Mouse (Mus musculus): ENCODE measurements around the gene Ppp2r5e. TPM values are rescaled to one million over a fixed set of nuclear protein-coding genes. Genes with fewer than 3 reads are reported as not detected.

Ppp2r5e gene
- polyA plus RNA-seq, 1 experiment from 2014 or later: 24.0 TPM

GRCm38 (mm10) chr12:75612711-75613110 is 16.7 kb upstream of the Ppp2r5e start:
- Histone ChIP-seq H3K4me1 (no peaks in the 10 kb centered on the region), H3K27me3 (0 out of 2 replicates have a peak, but pooled peaks cover 3% of the 10 kb centered on the region), H3K4me3 (no peak overlapping the region), H3K9ac (no peak overlapping the region), H3K4me2 (no peak overlapping the region), H3K27ac (no peak overlapping the region), H3K9me3 (replicated peaks) (no peaks in the 10 kb centered on the region), H3K36me3 (ENCODE audit: poor library complexity, severe bottlenecking) (no peaks in the 10 kb centered on the region)
- WGBS: 82% methylated on average over 7 of the region's 7 CpGs
- peak; percentile 24; the same call in 1 of the 2 replicates for ATAC-seq

DNA sequence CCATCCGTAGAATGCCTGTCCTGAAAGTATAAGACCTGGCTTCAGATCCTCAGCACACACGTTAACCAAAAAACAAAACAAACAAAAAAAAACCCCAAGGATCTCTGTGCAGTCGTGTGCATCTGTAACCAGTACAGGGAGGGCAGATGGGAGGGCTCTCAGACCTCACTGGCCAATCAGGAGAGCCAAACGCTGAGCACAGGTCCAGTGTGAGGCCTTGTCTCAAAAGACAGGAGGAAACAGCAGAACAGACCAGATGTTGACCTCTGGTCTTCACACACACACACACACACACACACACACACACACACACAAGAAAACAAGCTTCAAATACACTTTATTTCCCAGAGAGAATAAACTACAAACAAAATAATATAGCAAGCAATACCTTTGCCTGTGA is 3.4 kb upstream of the Ppp2r5e start:
- Histone ChIP-seq H3K4me3 (no peak overlapping the region), H3K4me2 (no peak overlapping the region), H3K9me3 (replicated peaks) (no peaks in the 10 kb centered on the region), H3K27me3 (no peaks in the 10 kb centered on the region), H3K4me1 (peaks cover 2% of the 10 kb centered on the region), H3K27ac (no peak overlapping the region), H3K9ac (no peak overlapping the region), H3K36me3 (ENCODE audit: poor library complexity, severe bottlenecking) (no peaks in the 10 kb centered on the region)
- no peak for ATAC-seq
- 20% methylated on average over 4 of the region's 4 CpGs for WGBS

DNA sequence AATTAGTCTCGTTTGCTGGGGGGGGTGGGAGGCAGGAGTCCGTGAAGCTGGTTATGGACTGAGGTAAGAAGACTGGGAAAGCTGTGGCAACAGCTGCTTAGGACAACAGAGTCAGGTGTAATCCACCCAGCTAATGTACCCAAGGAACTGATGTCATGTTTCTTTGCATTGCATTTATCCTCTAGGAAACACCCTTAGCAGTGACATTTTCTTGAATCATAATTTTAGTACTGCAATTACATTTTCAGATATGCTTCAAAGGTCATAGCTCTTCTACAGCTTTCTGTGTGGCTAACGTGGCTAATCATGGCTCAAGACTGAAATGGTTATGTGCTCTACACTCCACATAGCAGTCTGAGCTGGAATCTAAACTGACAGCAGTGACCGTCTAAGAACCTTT is 2.9 kb upstream of the Ppp2r5e start:
- H3K9me3 ChIP-seq (replicated peaks): no peaks in the 10 kb centered on the region
- no peak overlapping the region for H3K27ac ChIP-seq
- no peak overlapping the region for H3K9ac ChIP-seq
- H3K4me2 ChIP-seq: no peak overlapping the region
- no peak for ATAC-seq
- no peak overlapping the region for H3K4me3 ChIP-seq
- no peaks in the 10 kb centered on the region for H3K27me3 ChIP-seq
- no peaks in the 10 kb centered on the region for H3K36me3 ChIP-seq (ENCODE audit: poor library complexity, severe bottlenecking)
- peaks cover 7% of the 10 kb centered on the region for H3K4me1 ChIP-seq
- 60% methylated on average over 4 of the region's 4 CpGs for WGBS

DNA sequence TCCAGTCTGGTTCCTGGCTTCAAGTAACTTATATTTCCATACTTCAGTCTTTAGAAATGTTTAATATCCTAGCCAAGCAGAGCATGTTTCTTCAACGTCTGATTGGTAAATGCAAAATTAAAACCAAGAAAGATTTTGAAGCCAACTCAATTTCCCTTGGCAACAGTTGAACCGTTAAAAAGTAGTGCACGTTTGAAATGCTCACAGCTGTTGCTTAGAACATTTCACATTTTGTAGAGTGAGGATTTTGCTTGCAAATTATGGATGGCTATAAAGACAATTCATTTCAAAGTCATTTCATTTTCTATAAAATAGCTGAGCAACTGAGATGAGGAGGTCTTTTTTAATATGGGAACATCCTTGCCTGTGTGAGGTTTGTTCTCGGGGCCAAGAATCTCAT is 1.7 kb upstream of the Ppp2r5e start:
- H3K4me3 ChIP-seq: no peak overlapping the region
- no peak for ATAC-seq
- no peaks in the 10 kb centered on the region for H3K27me3 ChIP-seq
- H3K9ac ChIP-seq: no peak overlapping the region
- H3K36me3 ChIP-seq (ENCODE audit: poor library complexity, severe bottlenecking): peaks cover 7% of the 10 kb centered on the region
- H3K9me3 ChIP-seq (replicated peaks): no peaks in the 10 kb centered on the region
- WGBS: 89% methylated on average over 4 of the region's 4 CpGs
- no peak overlapping the region for H3K27ac ChIP-seq
- peaks cover 19% of the 10 kb centered on the region for H3K4me1 ChIP-seq
- H3K4me2 ChIP-seq: no peak overlapping the region

DNA sequence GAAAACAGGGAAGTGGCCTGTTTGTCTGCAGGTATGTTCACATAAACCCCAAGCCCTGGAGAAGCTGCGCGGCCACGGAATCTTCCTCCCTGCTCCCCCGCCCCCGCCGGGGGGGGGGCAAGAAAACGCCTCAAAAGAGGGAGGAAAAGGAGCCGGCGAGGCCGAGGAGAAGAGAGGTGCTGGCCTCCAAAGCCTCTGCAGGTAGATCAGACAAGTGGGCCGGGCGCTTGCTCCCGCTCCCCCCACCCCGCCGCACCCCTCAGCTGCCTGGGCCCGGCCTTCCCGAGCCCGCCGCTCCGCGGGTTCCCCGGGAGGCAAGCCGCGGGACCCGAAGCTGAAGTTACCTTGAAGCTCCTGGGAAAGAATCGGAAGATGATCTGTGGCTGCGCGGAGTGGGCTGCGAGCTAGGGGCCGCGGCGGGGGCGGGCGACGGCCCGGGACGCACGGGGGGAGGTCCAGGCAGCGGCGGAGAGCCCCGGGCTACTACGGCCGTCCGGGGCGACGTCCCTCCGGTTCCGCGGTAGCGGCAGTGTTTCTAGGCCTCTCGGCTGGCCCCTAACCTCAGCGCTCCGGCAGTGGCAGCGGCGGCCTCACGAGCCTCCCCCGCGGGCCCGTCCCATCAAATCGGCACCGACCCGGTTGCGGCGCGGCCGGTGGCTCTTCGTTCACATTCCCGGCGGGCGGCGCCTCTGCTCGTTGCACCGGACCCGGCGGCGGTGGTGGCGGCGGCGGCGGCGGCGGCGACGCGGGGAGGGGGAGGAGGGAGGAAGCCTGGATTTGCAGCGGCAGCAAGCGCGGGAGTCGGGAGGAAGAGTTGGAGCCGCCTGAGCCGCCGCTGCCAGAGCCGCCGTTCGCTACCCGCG is 523 bp downstream of the Ppp2r5e start:
- Histone ChIP-seq H3K4me3 (peak overlapping the region; percentile 100), H3K27ac (peak overlapping the region; percentile 98), H3K36me3 (ENCODE audit: poor library complexity, severe bottlenecking) (peaks cover 23% of the 10 kb centered on the region), H3K4me1 (peaks cover 20% of the 10 kb centered on the region), H3K4me2 (peak overlapping the region; percentile 83), H3K27me3 (no peaks in the 10 kb centered on the region), H3K9me3 (replicated peaks) (no peaks in the 10 kb centered on the region), H3K9ac (peak overlapping the region; percentile 99)
- WGBS: under 1% methylated on average over 52 of the region's 97 CpGs
- peak; percentile 16; the same call in 1 of the 2 replicates for ATAC-seq

DNA sequence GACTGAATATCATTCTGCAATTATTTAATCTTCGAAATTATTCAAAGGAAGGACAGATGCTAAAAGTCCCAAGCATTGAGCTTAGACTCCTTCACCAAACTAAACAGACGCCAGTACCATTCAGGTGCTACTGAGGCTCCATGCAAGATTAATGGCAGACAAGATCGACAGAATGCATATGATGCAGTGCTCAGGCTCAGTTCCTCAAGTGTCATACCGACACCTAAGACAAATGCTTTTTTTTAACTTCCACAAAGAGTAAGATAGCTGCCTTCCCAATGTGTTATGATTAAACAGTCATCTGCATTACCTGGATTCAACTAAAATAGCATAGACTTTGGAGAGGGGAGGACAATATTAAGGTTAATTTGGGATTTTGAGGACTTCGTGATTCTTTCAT is 1.6 kb downstream of the Ppp2r5e start:
- Histone ChIP-seq H3K4me1 (peaks cover 20% of the 10 kb centered on the region), H3K4me2 (peak overlapping the region; percentile 83), H3K9ac (peak overlapping the region; percentile 99), H3K9me3 (replicated peaks) (no peaks in the 10 kb centered on the region), H3K4me3 (peak overlapping the region; percentile 100), H3K27me3 (no peaks in the 10 kb centered on the region), H3K27ac (no peak overlapping the region), H3K36me3 (ENCODE audit: poor library complexity, severe bottlenecking) (peaks cover 34% of the 10 kb centered on the region)
- 47% methylated on average over 5 of the region's 5 CpGs for WGBS
- no peak for ATAC-seq

GRCm38 (mm10) chr12:75593817-75594216 is 2.2 kb downstream of the Ppp2r5e start:
- Histone ChIP-seq H3K9ac (peak overlapping the region; percentile 99; the same call in 1 of the 2 replicates), H3K4me2 (peak overlapping the region; percentile 83), H3K4me1 (peaks cover 20% of the 10 kb centered on the region), H3K27me3 (no peaks in the 10 kb centered on the region), H3K9me3 (replicated peaks) (no peaks in the 10 kb centered on the region), H3K36me3 (ENCODE audit: poor library complexity, severe bottlenecking) (peaks cover 39% of the 10 kb centered on the region), H3K4me3 (peak overlapping the region; percentile 100), H3K27ac (no peak overlapping the region)
- 73% methylated on average over 4 of the region's 4 CpGs for WGBS
- no peak for ATAC-seq

DNA sequence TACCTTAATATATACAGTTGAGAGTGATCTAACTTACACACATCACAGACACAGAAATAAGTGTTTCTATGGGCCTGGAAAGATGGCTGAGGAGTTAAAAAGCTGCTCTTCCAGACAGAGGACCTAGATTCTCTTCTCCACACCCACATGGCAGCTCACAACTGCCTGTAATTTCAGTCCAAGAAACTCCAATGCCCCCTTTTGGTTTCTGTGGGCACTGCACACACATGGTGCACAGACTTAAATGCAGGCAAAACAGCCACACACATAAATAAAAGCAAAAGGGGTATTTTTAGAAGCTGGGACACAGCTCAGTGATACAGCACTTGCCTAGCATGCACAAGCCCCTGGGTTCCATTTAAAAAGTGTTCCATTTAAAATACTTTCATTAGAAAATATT is 8.5 kb downstream of the Ppp2r5e start:
- H3K4me1 ChIP-seq: peaks cover 3% of the 10 kb centered on the region; the same call in 1 of the 2 replicates
- no peak overlapping the region for H3K4me3 ChIP-seq
- H3K9ac ChIP-seq: no peak overlapping the region
- H3K27ac ChIP-seq: no peak overlapping the region
- no peaks in the 10 kb centered on the region for H3K9me3 ChIP-seq (replicated peaks)
- no peak for ATAC-seq
- peaks cover 66% of the 10 kb centered on the region for H3K36me3 ChIP-seq (ENCODE audit: poor library complexity, severe bottlenecking)
- H3K4me2 ChIP-seq: no peak overlapping the region
- no peaks in the 10 kb centered on the region for H3K27me3 ChIP-seq

DNA sequence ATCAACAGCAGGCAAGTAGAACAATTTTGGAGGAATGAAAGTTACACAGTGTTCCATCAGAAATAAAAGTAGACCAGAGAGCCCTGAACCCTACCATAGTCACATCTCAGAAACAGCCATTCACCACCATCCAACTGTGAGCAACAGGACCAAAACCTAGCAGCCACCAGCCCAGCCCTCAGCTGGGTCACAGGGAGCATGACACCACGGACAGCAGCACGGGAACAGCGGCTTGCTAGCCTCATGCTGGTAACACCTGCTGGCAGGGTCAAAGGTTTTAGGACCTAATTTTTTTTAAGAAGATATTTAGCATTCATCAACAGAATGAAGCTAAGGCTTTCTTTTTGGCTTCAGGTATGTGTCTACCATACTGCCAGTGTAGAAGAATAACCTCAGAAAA is 12.3 kb downstream of the Ppp2r5e start:
- no peak for ATAC-seq
- WGBS: 72% methylated on average over 3 of the region's 3 CpGs
- H3K4me3 ChIP-seq: no peak overlapping the region
- H3K27me3 ChIP-seq: no peaks in the 10 kb centered on the region
- H3K27ac ChIP-seq: no peak overlapping the region
- no peak overlapping the region for H3K4me2 ChIP-seq
- H3K9me3 ChIP-seq (replicated peaks): 0 out of 2 replicates have a peak, but pooled peaks cover 2% of the 10 kb centered on the region
- H3K4me1 ChIP-seq: peaks cover 3% of the 10 kb centered on the region; the same call in 1 of the 2 replicates
- H3K9ac ChIP-seq: no peak overlapping the region
- peaks cover 45% of the 10 kb centered on the region for H3K36me3 ChIP-seq (ENCODE audit: poor library complexity, severe bottlenecking)

DNA sequence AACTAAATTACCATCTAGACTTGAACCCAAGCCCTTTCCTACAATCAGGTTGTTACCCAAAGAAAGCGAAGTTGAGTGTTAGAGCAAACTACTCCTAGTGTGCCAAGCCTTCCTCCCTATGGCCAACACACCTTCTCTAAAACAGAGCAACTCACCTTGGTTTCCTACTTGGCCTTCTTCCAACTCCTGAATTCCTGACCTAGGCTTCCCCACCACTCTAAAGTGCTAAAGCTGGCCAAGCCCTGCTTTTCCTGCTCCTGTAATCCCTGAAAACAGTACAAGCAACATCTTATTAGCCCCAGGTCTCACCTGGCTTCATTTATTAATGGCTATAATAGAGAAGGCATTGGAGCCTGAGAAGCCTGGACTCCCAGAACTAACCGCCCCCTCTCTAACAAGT is 17.0 kb downstream of the Ppp2r5e start:
- Histone ChIP-seq H3K4me1 (peaks cover 9% of the 10 kb centered on the region; the same call in 1 of the 2 replicates), H3K27me3 (no peaks in the 10 kb centered on the region), H3K36me3 (ENCODE audit: poor library complexity, severe bottlenecking) (peaks cover 26% of the 10 kb centered on the region), H3K27ac (no peak overlapping the region), H3K4me2 (no peak overlapping the region), H3K4me3 (no peak overlapping the region), H3K9me3 (replicated peaks) (0 out of 2 replicates have a peak, but pooled peaks cover 2% of the 10 kb centered on the region), H3K9ac (no peak overlapping the region)
- ATAC-seq: no peak
- 100% methylated on average over 2 of the region's 2 CpGs for WGBS

DNA sequence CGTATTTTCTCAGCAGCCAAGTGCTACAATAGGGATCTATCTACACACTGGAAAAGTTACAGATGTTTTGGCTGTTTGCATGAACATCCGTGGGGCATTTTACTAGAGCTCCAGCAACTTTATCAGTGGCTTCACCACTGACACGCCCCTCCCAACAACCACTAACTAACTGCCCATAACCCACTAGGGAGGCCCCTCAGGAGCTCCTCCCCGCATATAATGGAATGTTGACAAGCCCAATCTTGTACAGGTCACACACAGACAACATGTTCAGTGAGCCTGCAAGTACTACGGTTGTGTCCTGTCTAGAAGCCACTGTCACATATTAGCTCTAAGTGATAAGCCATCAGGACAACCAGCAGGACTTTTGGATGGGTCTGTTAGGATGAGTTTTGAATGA is 18.8 kb downstream of the Ppp2r5e start:
- Histone ChIP-seq H3K27ac (no peak overlapping the region), H3K4me2 (no peak overlapping the region), H3K27me3 (no peaks in the 10 kb centered on the region), H3K4me3 (no peak overlapping the region), H3K36me3 (ENCODE audit: poor library complexity, severe bottlenecking) (peaks cover 18% of the 10 kb centered on the region; the same call in 1 of the 2 replicates), H3K9me3 (replicated peaks) (0 out of 2 replicates have a peak, but pooled peaks cover 2% of the 10 kb centered on the region), H3K4me1 (peaks cover 9% of the 10 kb centered on the region; the same call in 1 of the 2 replicates), H3K9ac (no peak overlapping the region)
- no peak for ATAC-seq
- WGBS: 91% methylated on average over 5 of the region's 5 CpGs

DNA sequence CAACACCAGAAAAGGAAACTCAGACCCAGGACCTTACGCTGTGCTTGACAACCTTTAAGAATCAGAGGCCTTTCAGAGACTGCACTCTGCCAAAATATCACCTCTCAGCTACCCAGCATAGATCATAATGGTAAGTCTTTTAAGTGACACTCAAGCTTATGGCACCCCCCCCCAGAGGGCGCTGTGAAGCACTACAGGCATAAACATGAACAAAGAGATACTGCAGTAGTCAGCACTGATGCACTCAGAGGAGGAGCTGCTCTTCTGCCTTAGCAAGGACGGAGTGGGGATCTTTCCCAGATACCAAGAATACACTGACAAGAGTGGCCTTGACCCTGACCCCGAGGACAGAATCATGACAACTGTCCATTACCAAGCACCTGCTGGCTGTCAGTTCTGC is 23.8 kb downstream of the Ppp2r5e start:
- WGBS: 73% methylated on average over 4 of the region's 4 CpGs
- Histone ChIP-seq H3K4me2 (no peak overlapping the region), H3K9ac (no peak overlapping the region), H3K4me1 (peaks cover 14% of the 10 kb centered on the region), H3K9me3 (replicated peaks) (no peaks in the 10 kb centered on the region), H3K4me3 (no peak overlapping the region), H3K27me3 (no peaks in the 10 kb centered on the region), H3K27ac (no peak overlapping the region), H3K36me3 (ENCODE audit: poor library complexity, severe bottlenecking) (0 out of 2 replicates have a peak, but pooled peaks cover 1% of the 10 kb centered on the region)
- ATAC-seq: 0 out of 2 replicates have a peak, but pooled peaks have one; percentile 4

Data from forebrain, embryonic 13.5 days (tissue).